Mouse (Mus musculus): ENCODE measurements around the gene Ppp6r1. TPM values are rescaled to one million over a fixed set of nuclear protein-coding genes. Genes with fewer than 3 reads are reported as not detected.

Gene Ppp6r1
- total and polyA plus RNA-seq, 2 experiments from 2014 or later, result 10.1 to 131 TPM

- H3K9ac ChIP-seq (replicated peaks; ENCODE audit: low read length, poor library complexity, severe bottlenecking), result no peak overlapping the region
Measured at GRCm38 (mm10) chr7:4655916-4656315, 2.9 kb downstream of the Ppp6r1 start.

GRCm38 (mm10) chr7:4655393-4655792 is 3.4 kb downstream of the Ppp6r1 start:
- Histone ChIP-seq H3K4me3 (ENCODE audit: low read depth, low read length) (no peak overlapping the region), H3K9me3 (ENCODE audit: low read length) (no peaks in the 10 kb centered on the region), H3K27ac (ENCODE audit: low read depth, low read length) (no peak overlapping the region), H3K4me1 (ENCODE audit: insufficient read depth, low read length) (peaks cover 19% of the 10 kb centered on the region), H3K36me3 (ENCODE audit: insufficient read depth, low read length) (peaks cover 11% of the 10 kb centered on the region; the same call in 1 of the 2 replicates), H3K4me2 (ENCODE audit: low read depth, low read length, poor library complexity, severe bottlenecking) (no peak overlapping the region), H3K27me3 (ENCODE audit: insufficient read depth, low read length) (no peaks in the 10 kb centered on the region), H3K9ac (replicated peaks; ENCODE audit: low read length, poor library complexity, severe bottlenecking) (no peak overlapping the region)
- ATAC-seq (ENCODE audit: low FRiP score), result no peak
- 85% methylated on average over 4 of the region's 4 CpGs for WGBS
- DNase-seq (ENCODE audit: low spot score), result no peak
- no peak for TF ChIP-seq CTCF (IDR thresholded peaks at IDR 0.05)

More at GRCm38 (mm10) chr7:4655916-4656315, 2.9 kb downstream of the Ppp6r1 start:
- no peak overlapping the region for H3K4me2 ChIP-seq (ENCODE audit: low read depth, low read length, poor library complexity, severe bottlenecking)
- peaks cover 11% of the 10 kb centered on the region; the same call in 1 of the 2 replicates for H3K36me3 ChIP-seq (ENCODE audit: insufficient read depth, low read length)
- TF ChIP-seq CTCF (IDR thresholded peaks at IDR 0.05), result no peak
- H3K4me3 ChIP-seq (ENCODE audit: low read depth, low read length), result no peak overlapping the region
- WGBS, result 78% methylated on average over 1 of the region's 1 CpGs
- DNase-seq (ENCODE audit: low spot score) (no peak), ATAC-seq (ENCODE audit: low FRiP score) (no peak)
- H3K27me3 ChIP-seq (ENCODE audit: insufficient read depth, low read length), result no peaks in the 10 kb centered on the region
- H3K27ac ChIP-seq (ENCODE audit: low read depth, low read length), result no peak overlapping the region
- no peaks in the 10 kb centered on the region for H3K9me3 ChIP-seq (ENCODE audit: low read length)
- H3K4me1 ChIP-seq (ENCODE audit: insufficient read depth, low read length), result peaks cover 19% of the 10 kb centered on the region

- H3K4me3 ChIP-seq (ENCODE audit: low read depth, low read length), result no peak overlapping the region
- H3K9ac ChIP-seq (replicated peaks; ENCODE audit: low read length, poor library complexity, severe bottlenecking), result 0 out of 2 replicates have a peak overlapping the region, but pooled peaks have one; percentile 9
- H3K36me3 ChIP-seq (ENCODE audit: insufficient read depth, low read length), result peaks cover 11% of the 10 kb centered on the region; the same call in 1 of the 2 replicates
- no peaks in the 10 kb centered on the region for H3K9me3 ChIP-seq (ENCODE audit: low read length)
- DNase-seq (ENCODE audit: low spot score) (no peak), ATAC-seq (ENCODE audit: low FRiP score) (no peak)
- H3K27ac ChIP-seq (ENCODE audit: low read depth, low read length), result no peak overlapping the region
- 94% methylated on average over 2 of the region's 2 CpGs for WGBS
- H3K4me1 ChIP-seq (ENCODE audit: insufficient read depth, low read length), result peaks cover 15% of the 10 kb centered on the region
- no peak for TF ChIP-seq CTCF (IDR thresholded peaks at IDR 0.05)
- no peak overlapping the region; the same call in 1 of the 2 replicates for H3K4me2 ChIP-seq (ENCODE audit: low read depth, low read length, poor library complexity, severe bottlenecking)
- H3K27me3 ChIP-seq (ENCODE audit: insufficient read depth, low read length), result no peaks in the 10 kb centered on the region
Measured at GRCm38 (mm10) chr7:4654221-4654620, 4.6 kb downstream of the Ppp6r1 start.

- H3K36me3 ChIP-seq (ENCODE audit: insufficient read depth, low read length), result peaks cover 11% of the 10 kb centered on the region; the same call in 1 of the 2 replicates
- DNase-seq (ENCODE audit: low spot score), result no peak
- no peak overlapping the region for H3K9ac ChIP-seq (replicated peaks; ENCODE audit: low read length, poor library complexity, severe bottlenecking)
- TF ChIP-seq CTCF (IDR thresholded peaks at IDR 0.05), result no peak
- H3K4me2 ChIP-seq (ENCODE audit: low read depth, low read length, poor library complexity, severe bottlenecking), result no peak overlapping the region
- H3K27me3 ChIP-seq (ENCODE audit: insufficient read depth, low read length), result no peaks in the 10 kb centered on the region
- WGBS, result 78% methylated on average over 7 of the region's 7 CpGs
- H3K27ac ChIP-seq (ENCODE audit: low read depth, low read length), result no peak overlapping the region
- H3K4me1 ChIP-seq (ENCODE audit: insufficient read depth, low read length), result peaks cover 15% of the 10 kb centered on the region
- no peak overlapping the region for H3K4me3 ChIP-seq (ENCODE audit: low read depth, low read length)
- H3K9me3 ChIP-seq (ENCODE audit: low read length), result no peaks in the 10 kb centered on the region
- ATAC-seq (ENCODE audit: low FRiP score), result no peak
Measured at GRCm38 (mm10) chr7:4653780-4654179, 5.0 kb downstream of the Ppp6r1 start.

- H3K4me2 ChIP-seq (ENCODE audit: low read depth, low read length, poor library complexity, severe bottlenecking), result no peak overlapping the region
- H3K36me3 ChIP-seq (ENCODE audit: insufficient read depth, low read length), result peaks cover 11% of the 10 kb centered on the region; the same call in 1 of the 2 replicates
- DNase-seq (ENCODE audit: low spot score) (no peak), ATAC-seq (ENCODE audit: low FRiP score) (no peak)
- no peak overlapping the region for H3K27ac ChIP-seq (ENCODE audit: low read depth, low read length)
- H3K9me3 ChIP-seq (ENCODE audit: low read length), result no peaks in the 10 kb centered on the region
- H3K27me3 ChIP-seq (ENCODE audit: insufficient read depth, low read length), result no peaks in the 10 kb centered on the region
- no peak overlapping the region for H3K9ac ChIP-seq (replicated peaks; ENCODE audit: low read length, poor library complexity, severe bottlenecking)
- peaks cover 15% of the 10 kb centered on the region for H3K4me1 ChIP-seq (ENCODE audit: insufficient read depth, low read length)
- 85% methylated on average over 5 of the region's 5 CpGs for WGBS
- H3K4me3 ChIP-seq (ENCODE audit: low read depth, low read length), result no peak overlapping the region
- no peak for TF ChIP-seq CTCF (IDR thresholded peaks at IDR 0.05)
Measured at GRCm38 (mm10) chr7:4653351-4653750, 5.5 kb downstream of the Ppp6r1 start.

GRCm38 (mm10) chr7:4652726-4653125 is 6.1 kb downstream of the Ppp6r1 start:
- Histone ChIP-seq H3K9ac (replicated peaks; ENCODE audit: low read length, poor library complexity, severe bottlenecking) (no peak overlapping the region), H3K4me3 (ENCODE audit: low read depth, low read length) (no peak overlapping the region), H3K27ac (ENCODE audit: low read depth, low read length) (no peak overlapping the region), H3K4me2 (ENCODE audit: low read depth, low read length, poor library complexity, severe bottlenecking) (no peak overlapping the region), H3K9me3 (ENCODE audit: low read length) (no peaks in the 10 kb centered on the region), H3K36me3 (ENCODE audit: insufficient read depth, low read length) (peaks cover 11% of the 10 kb centered on the region; the same call in 1 of the 2 replicates), H3K4me1 (ENCODE audit: insufficient read depth, low read length) (peaks cover 13% of the 10 kb centered on the region), H3K27me3 (ENCODE audit: insufficient read depth, low read length) (no peaks in the 10 kb centered on the region)
- ATAC-seq (ENCODE audit: low FRiP score), result no peak
- TF ChIP-seq CTCF (IDR thresholded peaks at IDR 0.05), result no peak
- no peak for DNase-seq (ENCODE audit: low spot score)
- 95% methylated on average over 5 of the region's 5 CpGs for WGBS

All from midbrain, postnatal 0 days (tissue).